Mouse (Mus musculus): Measurements from ENCODE around the gene Cers6. TPM values are rescaled to one million over a fixed set of nuclear protein-coding genes. Genes with fewer than 3 reads are reported as not detected.

Cers6 gene
- polyA plus RNA-seq, 1 experiment = not detected

GRCm38 (mm10) chr2:68996268-68996667 is 135.0 kb downstream of the Cers6 start:
- no peak for TF ChIP-seq CTCF (IDR thresholded peaks at IDR 0.05; ENCODE audit: insufficient read depth, low read depth, low read length)
- TF ChIP-seq POLR2A (IDR thresholded peaks at IDR 0.05; ENCODE audit: insufficient read depth, low read depth, low read length) = no peak
- H3K27ac ChIP-seq (ENCODE audit: insufficient read depth, low read depth, low read length) = no peak overlapping the region
- 86% methylated on average over 1 of the region's 1 CpGs for WGBS
- H3K4me3 ChIP-seq (ENCODE audit: insufficient read depth, low read depth, low read length) = no peak overlapping the region
- 0 out of 2 replicates have a peak, but pooled peaks cover 4% of the 10 kb centered on the region for H3K4me1 ChIP-seq (ENCODE audit: control insufficient read depth, insufficient read depth, low read length)

GRCm38 (mm10) chr2:69004001-69004400 is 142.8 kb downstream of the Cers6 start:
- WGBS = 81% methylated on average over 5 of the region's 5 CpGs
- H3K27ac ChIP-seq (ENCODE audit: insufficient read depth, low read depth, low read length) = no peak overlapping the region
- no peaks in the 10 kb centered on the region for H3K4me1 ChIP-seq (ENCODE audit: control insufficient read depth, insufficient read depth, low read length)
- TF ChIP-seq CTCF (IDR thresholded peaks at IDR 0.05; ENCODE audit: insufficient read depth, low read depth, low read length) (no peak), POLR2A (IDR thresholded peaks at IDR 0.05; ENCODE audit: insufficient read depth, low read depth, low read length) (no peak)
- no peak overlapping the region for H3K4me3 ChIP-seq (ENCODE audit: insufficient read depth, low read depth, low read length)

- 28% methylated on average over 7 of the region's 7 CpGs for WGBS
- H3K4me1 ChIP-seq (ENCODE audit: control insufficient read depth, insufficient read depth, low read length) = peaks cover 16% of the 10 kb centered on the region
- no peak for TF ChIP-seq POLR2A (IDR thresholded peaks at IDR 0.05; ENCODE audit: insufficient read depth, low read depth, low read length)
- TF ChIP-seq CTCF (IDR thresholded peaks at IDR 0.05; ENCODE audit: insufficient read depth, low read depth, low read length) = no peak
- no peak overlapping the region for H3K27ac ChIP-seq (ENCODE audit: insufficient read depth, low read depth, low read length)
- H3K4me3 ChIP-seq (ENCODE audit: insufficient read depth, low read depth, low read length) = no peak overlapping the region
These were observed 150.2 kb downstream of the Cers6 start for GRCm38 (mm10) chr2:69011392-69011791.

GRCm38 (mm10) chr2:69011860-69012259 is 150.6 kb downstream of the Cers6 start:
- TF ChIP-seq POLR2A (IDR thresholded peaks at IDR 0.05; ENCODE audit: insufficient read depth, low read depth, low read length) = no peak
- TF ChIP-seq CTCF (IDR thresholded peaks at IDR 0.05; ENCODE audit: insufficient read depth, low read depth, low read length) = no peak
- Histone ChIP-seq H3K4me3 (ENCODE audit: insufficient read depth, low read depth, low read length) (no peak overlapping the region), H3K4me1 (ENCODE audit: control insufficient read depth, insufficient read depth, low read length) (peaks cover 16% of the 10 kb centered on the region), H3K27ac (ENCODE audit: insufficient read depth, low read depth, low read length) (no peak overlapping the region)
- WGBS = 71% methylated on average over 2 of the region's 2 CpGs

- Histone ChIP-seq H3K4me3 (ENCODE audit: insufficient read depth, low read depth, low read length) (no peak overlapping the region), H3K27ac (ENCODE audit: insufficient read depth, low read depth, low read length) (no peak overlapping the region), H3K4me1 (ENCODE audit: control insufficient read depth, insufficient read depth, low read length) (peaks cover 16% of the 10 kb centered on the region)
- WGBS = 92% methylated on average over 9 of the region's 9 CpGs
- TF ChIP-seq CTCF (IDR thresholded peaks at IDR 0.05; ENCODE audit: insufficient read depth, low read depth, low read length) (no peak), POLR2A (IDR thresholded peaks at IDR 0.05; ENCODE audit: insufficient read depth, low read depth, low read length) (no peak)
These were observed 153.0 kb downstream of the Cers6 start for GRCm38 (mm10) chr2:69014241-69014640.

GRCm38 (mm10) chr2:69015172-69015724 is 154.0 kb downstream of the Cers6 start:
- Histone ChIP-seq H3K4me1 (ENCODE audit: control insufficient read depth, insufficient read depth, low read length) (peaks cover 16% of the 10 kb centered on the region), H3K27ac (ENCODE audit: insufficient read depth, low read depth, low read length) (peak overlapping the region; percentile 69), H3K4me3 (ENCODE audit: insufficient read depth, low read depth, low read length) (no peak overlapping the region)
- TF ChIP-seq CTCF (IDR thresholded peaks at IDR 0.05; ENCODE audit: insufficient read depth, low read depth, low read length) (no peak), POLR2A (IDR thresholded peaks at IDR 0.05; ENCODE audit: insufficient read depth, low read depth, low read length) (no peak)
- 34% methylated on average over 9 of the region's 9 CpGs for WGBS

GRCm38 (mm10) chr2:69015822-69016221 is 154.6 kb downstream of the Cers6 start:
- 47% methylated on average over 5 of the region's 5 CpGs for WGBS

GRCm38 (mm10) chr2:69019026-69019565 is 157.9 kb downstream of the Cers6 start:
- TF ChIP-seq CTCF (IDR thresholded peaks at IDR 0.05; ENCODE audit: insufficient read depth, low read depth, low read length) (no peak), POLR2A (IDR thresholded peaks at IDR 0.05; ENCODE audit: insufficient read depth, low read depth, low read length) (no peak)
- Histone ChIP-seq H3K4me1 (ENCODE audit: control insufficient read depth, insufficient read depth, low read length) (peaks cover 12% of the 10 kb centered on the region), H3K27ac (ENCODE audit: insufficient read depth, low read depth, low read length) (no peak overlapping the region), H3K4me3 (ENCODE audit: insufficient read depth, low read depth, low read length) (no peak overlapping the region)
- WGBS = 93% methylated on average over 13 of the region's 13 CpGs

More at GRCm38 (mm10) chr2:69015822-69016221, 154.6 kb downstream of the Cers6 start:
- H3K4me1 ChIP-seq (ENCODE audit: control insufficient read depth, insufficient read depth, low read length) = peaks cover 16% of the 10 kb centered on the region
- H3K4me3 ChIP-seq (ENCODE audit: insufficient read depth, low read depth, low read length) = no peak overlapping the region
- TF ChIP-seq POLR2A (IDR thresholded peaks at IDR 0.05; ENCODE audit: insufficient read depth, low read depth, low read length) (no peak), CTCF (IDR thresholded peaks at IDR 0.05; ENCODE audit: insufficient read depth, low read depth, low read length) (no peak)
- peak overlapping the region; percentile 25; the same call in 1 of the 2 replicates for H3K27ac ChIP-seq (ENCODE audit: insufficient read depth, low read depth, low read length)

GRCm38 (mm10) chr2:69019821-69020489 is 158.7 kb downstream of the Cers6 start:
- TF ChIP-seq CTCF (IDR thresholded peaks at IDR 0.05; ENCODE audit: insufficient read depth, low read depth, low read length) (no peak), POLR2A (IDR thresholded peaks at IDR 0.05; ENCODE audit: insufficient read depth, low read depth, low read length) (no peak)
- Histone ChIP-seq H3K4me1 (ENCODE audit: control insufficient read depth, insufficient read depth, low read length) (peaks cover 10% of the 10 kb centered on the region), H3K27ac (ENCODE audit: insufficient read depth, low read depth, low read length) (no peak overlapping the region), H3K4me3 (ENCODE audit: insufficient read depth, low read depth, low read length) (no peak overlapping the region)
- 81% methylated on average over 6 of the region's 6 CpGs for WGBS

All from olfactory bulb, adult 2 months (tissue).